Mouse (Mus musculus) left cerebral cortex, postnatal 25 days (tissue): ENCODE data around the gene Tcam1. TPM values are rescaled to one million over a fixed set of nuclear protein-coding genes. Genes with fewer than 3 reads are reported as not detected.

Source experiments
- DNase-seq, 2 experiments: peaks; one replicate each; pipeline ENCODE4 v3.0.0; 2022; ENCODE audit warnings: low spot score in 2 of 2, mixed read lengths in 1 of 2
- intact Hi-C: fragments of 180-260 bp; cut with DNase I; formaldehyde crosslinking; loops from one replicate; pipeline ENCODE4 v1.15.1; 2025
- total RNA-seq, 2 experiments: library from RNA; stranded (reverse); gene quantifications; 2 replicates each; pipeline ENCODE4 v1.2.3; 2021

Tcam1 gene
- total RNA-seq, 2 experiments from 2014 or later: 0.18 to 0.34 TPM

DNA sequence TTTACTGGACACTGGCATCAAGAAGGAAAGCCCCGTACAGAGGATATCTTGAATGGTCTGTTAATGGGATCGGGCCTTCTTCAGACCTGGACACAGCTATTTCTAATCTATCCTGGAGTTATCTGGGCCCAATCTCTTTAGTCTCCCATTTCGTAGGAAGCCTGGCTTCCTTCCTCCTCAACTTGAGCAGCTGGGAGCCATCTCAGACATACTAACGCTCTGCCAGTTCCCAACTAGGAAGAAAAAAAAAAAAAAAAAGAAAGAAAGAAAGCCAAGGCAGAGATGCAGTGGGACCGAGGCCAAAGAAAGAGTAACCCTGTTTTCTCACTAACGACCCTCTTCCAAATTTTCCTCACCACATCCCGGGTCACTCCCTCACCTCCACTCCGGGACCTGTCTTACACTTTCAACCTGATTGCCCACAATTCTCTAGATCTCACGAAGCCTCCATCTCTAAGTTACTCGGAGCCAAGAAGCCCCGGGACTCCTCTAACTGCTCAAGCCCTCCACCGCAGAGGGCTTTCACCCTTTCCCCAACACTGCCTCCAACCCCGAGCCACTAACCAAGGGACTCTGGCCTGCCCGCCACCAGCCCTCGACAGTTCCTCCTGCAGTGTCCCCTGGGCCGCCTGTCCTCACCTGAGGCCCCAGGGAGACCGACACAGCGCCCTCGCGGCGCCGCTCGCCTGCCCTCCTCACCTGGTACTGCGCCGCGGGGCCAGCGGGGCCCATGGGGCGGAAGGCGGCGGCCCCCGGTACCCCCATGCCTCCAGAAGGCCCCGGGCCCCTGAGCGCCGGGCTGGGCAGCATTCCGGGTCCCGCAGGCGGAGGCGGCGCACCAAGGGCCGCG is 4.5 kb upstream of the Tcam1 start:
- peak in 1 of 2 experiments; percentile 42 for DNase-seq

DNA sequence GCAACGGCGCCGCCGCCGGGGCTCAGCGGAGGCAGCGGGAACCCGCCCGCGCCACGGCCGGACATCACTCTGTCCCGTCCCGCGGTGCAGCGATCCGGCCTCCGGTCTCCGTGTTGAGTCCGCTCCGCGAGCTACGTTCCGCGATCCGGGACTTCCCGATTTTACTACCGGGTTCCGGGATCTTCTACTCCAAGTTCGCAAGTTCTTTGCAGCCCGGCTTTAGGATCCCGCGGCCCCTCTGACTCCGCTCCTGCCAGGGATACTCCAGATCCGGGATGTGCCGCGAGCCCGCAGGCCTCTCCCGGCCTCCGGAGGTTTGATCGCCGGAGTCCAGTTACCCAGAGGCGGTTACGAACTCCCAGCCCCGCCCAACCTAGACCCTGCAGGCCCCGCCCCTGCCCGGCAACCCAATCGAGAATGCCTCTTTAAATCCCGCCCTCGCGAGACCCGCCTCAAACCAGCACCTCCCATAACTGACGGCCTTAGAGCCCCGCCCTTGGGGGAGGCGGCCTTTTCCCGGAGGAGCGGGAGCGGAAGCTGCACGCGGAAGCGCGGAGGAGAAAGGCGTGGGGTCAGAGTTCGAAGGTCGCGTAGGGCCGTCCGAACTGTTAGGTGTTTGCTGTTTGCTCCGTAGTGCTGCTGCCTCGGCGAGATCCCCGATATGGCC is 3.7 kb upstream of the Tcam1 start, which contains the start of gene Smarcd2:
TSS of gene Smarcd2 (minus strand) at position 329 of the 667 bp plus-strand sequence.
- intact Hi-C loops: loop anchor here (2.0 kb wide), 1 partner anchor 16 kb away; the partner anchor contains the start of genes Ftsj3 and Psmc5
- peak; percentile 98 to 100 for DNase-seq

More for the DNA sequence above, 4.5 kb upstream of the Tcam1 start:
- intact Hi-C loops: loop anchor here (2.0 kb wide), 1 partner anchor 15 kb away; the partner anchor contains the start of genes Ftsj3 and Psmc5

DNA sequence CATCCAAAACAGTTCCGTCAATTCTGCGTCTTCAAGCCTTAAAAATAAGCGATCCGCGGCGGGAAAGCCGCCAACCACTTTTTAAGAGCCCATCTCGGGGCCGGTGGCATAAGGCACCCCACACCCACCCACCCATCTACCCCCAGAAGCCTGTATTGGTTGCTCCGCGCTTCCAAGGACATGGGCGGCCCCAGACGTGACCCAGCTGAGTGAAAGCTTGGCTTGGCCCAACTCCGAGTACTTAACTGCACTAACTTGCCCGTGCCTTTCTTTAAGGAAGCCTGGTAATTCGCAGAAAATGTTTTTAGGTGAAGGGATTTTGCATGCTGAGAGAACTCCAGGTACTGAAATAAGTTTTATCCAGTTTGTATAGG is 3.2 kb upstream of the Tcam1 start:
- no peak for DNase-seq
- intact Hi-C loops: loop anchor here (2.0 kb wide), 1 partner anchor 16 kb away; the partner anchor contains the start of genes Ftsj3 and Psmc5

DNA sequence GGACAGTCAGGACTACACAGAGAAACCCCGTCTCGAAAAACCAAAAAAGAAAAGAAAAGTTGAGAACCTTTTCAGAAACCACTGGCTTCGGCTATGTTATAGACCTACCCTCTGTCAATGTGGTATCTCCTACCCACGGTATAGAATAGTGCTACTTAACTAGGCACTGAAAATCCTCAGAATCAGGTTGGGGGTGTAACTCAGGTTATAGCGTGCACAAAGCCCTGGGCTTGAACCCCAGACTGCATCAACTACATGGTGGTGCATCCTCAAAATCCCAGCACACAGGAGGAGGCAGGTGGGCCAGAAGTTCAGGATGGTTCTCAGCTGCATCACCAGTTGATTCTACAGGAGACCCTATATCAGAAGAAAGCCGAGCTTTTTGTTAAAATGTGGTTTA is 2.7 kb upstream of the Tcam1 start:
- intact Hi-C loops: loop anchor here (2.0 kb wide), 1 partner anchor 17 kb away; the partner anchor contains the start of genes Ftsj3 and Psmc5

DNA sequence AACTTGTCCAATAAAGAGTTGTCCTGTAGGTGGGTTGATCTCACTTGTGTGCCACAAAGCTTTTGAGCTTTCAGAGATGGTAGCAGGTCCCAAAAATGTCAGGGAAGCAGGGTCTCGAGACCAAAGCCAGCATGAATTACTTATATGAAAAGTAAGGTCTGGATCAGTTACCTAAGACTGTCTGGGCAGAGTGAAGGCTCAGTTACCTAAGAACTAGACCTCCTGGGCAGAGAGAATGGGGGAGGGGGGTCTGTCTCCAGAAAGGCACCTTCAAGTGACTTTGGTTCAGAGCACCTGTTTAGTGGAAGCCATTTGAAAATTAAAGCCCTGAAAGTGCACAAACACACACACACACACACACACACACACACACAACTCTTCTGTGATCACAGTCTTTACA is 2.1 kb upstream of the Tcam1 start:
- intact Hi-C loops: no loop called here
- no peak for DNase-seq

More for the DNA sequence above, 2.7 kb upstream of the Tcam1 start:
- no peak for DNase-seq

DNA sequence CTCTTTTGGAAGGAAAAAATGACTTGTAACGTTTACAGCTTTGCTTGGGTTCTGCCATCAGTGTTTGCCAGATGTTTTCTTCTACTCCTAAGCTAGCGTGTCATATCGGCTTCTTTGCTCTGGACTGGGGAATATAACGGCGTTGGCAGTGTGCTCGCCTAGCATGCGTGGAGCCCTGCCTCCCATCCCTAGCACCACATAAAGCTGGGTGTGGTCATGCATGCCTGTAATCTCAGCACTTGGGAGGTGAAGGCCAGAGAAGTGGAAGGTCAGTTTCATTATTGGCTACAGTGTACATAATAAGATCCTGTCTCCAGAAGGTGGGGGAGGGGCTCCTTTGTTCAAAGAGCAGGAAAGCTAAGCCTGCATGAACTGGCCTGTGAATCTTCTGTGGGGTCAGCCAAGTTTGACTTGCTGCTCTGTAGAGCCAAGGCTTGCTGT is 1.5 kb upstream of the Tcam1 start:
- intact Hi-C loops: no loop called here
- no peak for DNase-seq

DNA sequence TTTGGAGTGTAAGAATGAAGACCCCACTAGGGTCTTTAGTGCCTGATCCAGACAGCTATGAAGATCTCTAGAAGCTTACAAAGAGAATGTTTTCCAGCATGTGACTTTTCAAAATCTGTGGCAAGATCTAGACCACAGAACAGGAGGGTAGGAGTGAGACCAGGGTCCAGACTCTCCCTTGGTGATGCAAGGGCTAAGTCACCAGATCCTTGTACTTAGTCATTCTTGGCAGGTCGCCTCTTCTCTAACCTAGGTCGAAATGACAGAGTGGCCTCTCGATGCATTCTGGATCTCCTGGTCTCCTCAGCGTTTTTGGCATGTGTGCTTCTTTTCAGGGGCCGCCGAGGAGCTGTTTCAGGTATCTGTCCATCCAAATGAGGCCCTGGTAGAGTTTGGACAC is 6.0 kb downstream of the Tcam1 start:
- DNase-seq: no peak

DNA sequence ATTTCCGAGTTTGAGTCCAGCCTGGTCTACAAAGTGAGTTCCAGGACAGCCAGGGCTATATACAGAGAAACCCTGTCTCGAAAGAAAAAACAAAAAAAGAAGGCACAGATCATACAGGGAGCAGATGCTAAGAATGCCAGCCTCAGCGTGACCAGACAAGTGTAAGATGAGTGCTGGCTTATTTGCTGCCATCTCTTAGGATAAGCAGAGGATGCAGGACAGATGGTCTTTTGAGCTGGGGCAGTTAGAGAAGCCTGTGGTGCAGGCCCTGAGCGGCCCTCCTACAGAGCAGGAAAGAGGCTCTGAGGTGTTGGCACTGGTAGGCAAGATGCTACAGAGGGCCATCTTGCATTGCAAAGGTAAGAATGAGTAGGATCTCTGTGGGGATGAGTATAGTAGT is 6.9 kb downstream of the Tcam1 start:
- no peak for DNase-seq
- intact Hi-C loops: no loop called here

More for the DNA sequence above, 6.0 kb downstream of the Tcam1 start:
- intact Hi-C loops: no loop called here

DNA sequence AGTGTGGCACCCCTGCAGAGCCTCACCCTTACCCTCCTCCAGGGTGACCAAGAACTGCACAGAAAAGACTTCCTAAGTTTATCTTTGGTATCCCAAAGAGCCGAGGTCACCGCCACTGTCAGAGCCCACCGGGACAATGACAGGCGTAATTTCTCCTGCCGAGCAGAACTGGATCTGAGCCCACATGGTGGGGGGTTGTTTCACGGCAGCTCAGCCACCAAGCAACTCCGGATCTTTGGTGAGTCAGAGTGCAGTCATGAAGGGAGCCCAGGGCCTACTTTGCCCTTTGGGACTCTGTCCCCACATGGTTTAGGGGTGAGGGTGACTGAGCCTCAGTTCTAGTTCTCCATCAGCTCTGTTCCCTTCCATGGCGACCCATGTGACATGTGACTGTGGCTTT is 7.7 kb downstream of the Tcam1 start:
- intact Hi-C loops: no loop called here
- DNase-seq: no peak

DNA sequence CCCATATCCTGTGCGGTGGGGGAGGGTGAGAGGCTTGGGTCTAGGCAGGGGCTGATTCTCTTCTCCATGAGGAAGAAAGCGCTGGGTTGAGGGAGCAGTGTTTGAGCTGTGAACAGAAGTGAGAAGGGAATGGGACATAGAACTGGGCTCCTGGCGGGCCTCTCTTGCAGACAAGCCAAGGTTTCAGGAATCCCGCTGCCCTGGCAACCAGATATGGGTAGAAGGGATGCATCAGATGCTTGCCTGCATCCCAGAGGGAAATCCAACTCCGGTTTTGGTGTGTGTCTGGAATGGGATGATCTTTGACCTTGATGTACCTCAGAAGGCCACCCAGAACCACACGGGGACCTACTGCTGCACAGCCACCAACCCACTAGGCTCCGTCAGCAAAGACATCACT is 9.7 kb downstream of the Tcam1 start:
- DNase-seq: no peak
- intact Hi-C loops: no loop called here

DNA sequence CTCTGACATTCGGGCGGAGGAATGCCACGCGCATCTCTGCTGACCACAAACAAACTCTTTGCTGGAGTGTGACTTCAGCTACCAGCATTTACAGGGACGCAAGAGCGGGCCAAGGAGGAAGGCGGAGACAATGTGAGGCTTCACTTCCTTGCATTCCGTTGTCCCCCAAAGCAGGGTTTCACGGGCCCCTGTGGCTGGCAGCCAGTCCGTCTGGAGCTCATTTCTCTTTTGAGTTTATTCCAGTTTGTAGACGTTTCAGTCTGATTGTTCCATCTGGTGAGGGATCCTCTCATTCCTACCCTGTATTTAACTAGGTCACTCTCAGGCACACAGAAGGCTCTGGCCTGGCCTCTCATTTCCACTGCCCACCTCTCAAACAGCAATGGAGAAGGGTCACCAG is 10.5 kb downstream of the Tcam1 start:
- no peak for DNase-seq
- intact Hi-C loops: no loop called here

DNA sequence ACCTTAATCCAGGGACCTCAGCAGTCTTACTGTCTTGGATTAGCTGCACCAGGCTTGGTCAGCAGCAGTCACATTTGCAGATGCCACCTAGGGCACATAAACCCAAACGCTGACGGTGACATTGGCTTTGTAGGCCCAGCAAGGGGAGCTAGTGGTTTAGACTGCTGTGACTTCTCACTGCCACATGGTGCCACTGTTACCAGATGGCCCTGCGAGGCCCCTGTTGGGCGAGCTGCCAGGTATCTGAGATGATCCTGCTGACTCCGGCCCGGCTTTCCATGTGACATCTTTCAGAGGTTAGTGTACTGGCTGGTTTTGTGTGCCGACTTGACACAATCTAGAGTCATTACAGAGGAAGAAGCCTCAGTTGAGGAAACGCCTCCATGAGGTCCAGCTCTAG is 12.9 kb downstream of the Tcam1 start:
- intact Hi-C loops: no loop called here
- no peak for DNase-seq

DNA sequence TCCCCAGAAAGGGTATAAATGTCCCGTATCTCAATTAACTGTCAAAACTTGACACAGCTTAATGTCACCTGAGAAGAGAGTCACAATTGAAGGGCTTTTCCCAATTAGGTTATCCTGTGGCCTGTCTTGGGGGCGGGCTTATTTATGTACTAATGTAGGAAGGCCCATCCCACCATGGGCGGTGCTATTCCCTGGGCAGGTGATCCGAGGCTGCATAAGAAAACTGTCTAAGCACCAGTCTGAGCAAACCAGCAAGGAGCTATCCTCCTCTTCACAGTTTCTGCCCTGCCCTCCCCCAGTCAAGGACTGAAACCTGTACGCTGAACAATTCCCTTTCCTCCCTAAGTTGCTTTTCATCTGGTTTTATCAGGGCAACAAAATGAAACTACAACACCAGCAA is 13.9 kb downstream of the Tcam1 start:
- no peak for DNase-seq
- intact Hi-C loops: no loop called here

DNA sequence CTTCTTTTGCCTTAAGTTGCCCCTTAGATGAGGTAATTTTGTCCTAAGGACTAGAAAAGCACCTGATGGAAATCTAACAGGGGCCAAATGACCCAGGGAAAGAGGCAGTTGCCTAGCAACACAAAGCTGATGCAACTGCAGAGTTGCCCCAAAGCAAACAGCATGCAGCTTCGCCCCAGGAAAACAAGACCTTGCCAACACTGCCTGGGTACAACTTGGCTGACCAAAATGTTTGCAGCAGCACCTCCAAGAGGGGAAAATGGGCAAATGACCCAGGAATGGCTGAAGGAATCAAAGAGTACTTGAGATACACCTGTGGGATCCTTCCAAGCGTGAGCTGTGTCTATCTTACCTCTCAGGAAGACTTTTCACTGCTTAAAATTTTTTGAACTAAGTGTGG is 15.4 kb downstream of the Tcam1 start:
- no peak for DNase-seq
- intact Hi-C loops: no loop called here

DNA sequence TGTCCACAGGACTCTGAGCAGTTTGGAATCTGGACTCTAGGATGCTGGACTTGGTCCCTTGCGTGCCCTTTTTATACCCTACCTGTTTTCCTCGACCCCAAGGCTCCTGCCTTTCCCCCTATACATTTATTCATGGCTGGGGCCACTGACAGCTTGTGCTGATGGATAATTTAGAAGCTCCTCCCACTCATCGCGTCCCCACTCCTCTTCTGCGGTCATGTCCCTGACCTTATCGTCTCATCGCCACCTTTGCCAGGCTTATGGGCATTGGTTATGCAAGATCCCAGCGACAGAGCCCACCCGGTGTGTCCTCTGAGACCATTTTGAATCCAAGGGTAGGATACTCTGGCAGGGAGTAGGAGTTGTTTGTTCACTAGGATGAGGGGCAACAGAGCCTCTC is 25.3 kb downstream of the Tcam1 start, which contains the start of gene Gh:
TSS of gene Gh (minus strand) at position 101 of the 400 bp plus-strand sequence.
- intact Hi-C loops: loop anchor here (5.0 kb wide), 2 partner anchors 66 to 91 kb away; partner anchors contain the start of gene Prr29
- DNase-seq: no peak

DNA sequence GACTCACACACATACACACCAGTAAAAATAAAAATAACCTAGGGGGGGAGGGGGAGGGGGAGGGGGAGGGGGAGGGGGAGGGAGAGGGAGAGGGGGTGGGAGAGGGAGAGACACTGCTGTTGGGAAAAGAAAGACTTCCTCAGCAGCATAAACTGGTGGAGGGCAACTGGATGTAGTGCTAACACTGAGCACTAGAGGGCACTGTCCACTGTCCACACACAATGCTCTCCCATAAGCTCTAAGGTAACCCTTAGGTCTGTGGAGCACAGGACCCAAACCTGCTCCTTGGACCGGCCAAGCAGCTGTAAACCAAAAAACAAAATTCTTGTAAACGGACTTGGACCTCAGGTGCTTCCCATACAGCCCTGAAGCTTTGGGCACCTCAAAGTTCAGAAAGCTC is 26.2 kb downstream of the Tcam1 start:
- intact Hi-C loops: loop anchor here (1.0 to 5.0 kb wide), 3 partner anchors 24 to 90 kb away; partner anchors contain the start of gene Prr29
- peak in 1 of 2 experiments; percentile 28 for DNase-seq

DNA sequence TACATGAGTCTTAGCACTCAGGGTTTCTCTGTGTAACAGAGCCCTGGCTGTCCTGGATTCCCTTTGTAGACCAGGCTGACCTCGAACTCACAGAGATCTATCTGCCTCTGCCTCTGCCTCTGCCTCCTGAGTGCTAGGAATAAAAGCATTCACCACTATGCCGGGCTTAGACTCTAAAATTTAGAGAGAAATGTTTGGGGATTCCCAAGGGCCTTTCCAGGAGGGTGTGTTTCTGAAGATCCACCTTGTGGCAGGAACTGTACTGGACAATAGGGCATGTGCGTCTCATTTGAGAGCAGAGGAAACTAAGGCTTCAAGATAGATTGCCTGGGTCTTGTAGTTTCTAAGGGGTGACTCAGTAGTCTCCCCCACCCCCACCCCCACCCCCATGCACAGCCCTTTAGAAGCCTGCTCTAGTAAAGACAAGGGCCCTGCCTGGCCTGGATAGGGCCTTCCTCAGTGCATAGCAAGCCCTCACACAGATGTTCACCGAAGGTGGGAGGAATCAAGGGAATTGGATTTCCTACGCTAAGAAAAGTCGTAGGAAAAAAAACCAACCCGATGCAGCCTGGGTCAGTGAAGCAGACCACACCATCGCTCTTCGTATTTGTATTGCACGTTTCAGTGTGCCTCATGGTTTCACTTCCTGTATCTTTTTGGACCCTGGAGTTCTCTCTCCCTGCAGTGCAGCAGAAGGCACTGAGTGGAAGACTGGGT is 29.0 kb downstream of the Tcam1 start:
- intact Hi-C loops: no loop called here
- no peak for DNase-seq

DNA sequence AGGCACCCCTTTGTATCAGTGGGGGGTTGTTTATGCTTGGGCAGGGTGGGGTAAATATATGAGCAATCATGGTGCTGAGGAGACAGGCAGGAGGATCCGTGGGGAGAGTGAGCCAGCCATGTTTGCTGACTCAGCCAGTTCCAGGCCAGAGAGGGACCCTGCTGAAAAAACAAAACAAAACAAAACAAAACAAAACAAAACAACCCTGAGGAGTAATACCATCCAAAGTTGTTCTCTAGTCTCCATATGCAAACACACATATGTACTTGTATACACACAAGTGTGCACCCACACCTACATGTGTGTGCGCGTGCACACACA is 29.6 kb downstream of the Tcam1 start:
- no peak for DNase-seq
- intact Hi-C loops: no loop called here

DNA sequence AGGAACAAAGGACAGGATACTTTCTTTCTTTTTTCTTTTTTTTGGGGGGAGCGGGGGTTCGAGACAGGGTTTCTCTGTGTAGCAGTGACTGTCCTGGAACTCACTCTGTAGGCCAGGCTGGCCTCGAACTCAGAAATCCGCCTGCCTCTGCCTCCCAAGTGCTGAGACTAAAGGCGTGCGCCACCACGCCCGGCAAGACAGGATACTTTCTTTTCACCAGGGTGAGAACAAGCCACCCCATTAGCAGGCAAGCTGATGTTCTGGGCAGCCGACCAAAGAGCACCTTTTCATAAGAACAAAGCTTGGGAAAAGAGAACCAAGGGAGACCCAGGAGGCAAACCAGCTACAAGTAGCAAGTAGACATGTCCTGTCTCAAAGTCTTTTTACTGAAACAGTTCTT is 30.3 kb downstream of the Tcam1 start:
- intact Hi-C loops: no loop called here
- DNase-seq: no peak

DNA sequence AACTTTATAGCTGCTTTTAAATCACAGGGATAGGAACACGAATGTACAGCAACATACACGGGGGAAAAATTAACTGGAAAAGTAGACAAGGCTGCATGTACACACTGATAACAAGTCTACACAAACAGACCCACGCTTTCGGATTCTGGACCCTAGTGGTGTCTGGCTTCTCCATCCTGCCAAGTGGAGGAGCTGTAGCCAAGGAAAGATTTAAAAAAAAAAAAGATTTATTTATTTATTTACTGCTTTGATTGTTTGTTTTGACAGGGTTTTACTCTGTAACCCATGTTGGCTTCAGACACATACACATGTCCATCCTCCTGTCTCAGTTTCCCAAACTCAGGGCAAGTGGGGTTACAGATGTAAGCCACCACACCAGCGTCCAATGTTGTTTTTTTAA is 31.0 kb downstream of the Tcam1 start:
- no peak for DNase-seq
- intact Hi-C loops: no loop called here
